Mouse (Mus musculus): ENCODE results near the gene Shisa9. TPM values are rescaled to one million over a fixed set of nuclear protein-coding genes. Genes with fewer than 3 reads are reported as not detected.

The Shisa9 gene
- not detected for total RNA-seq (2023)

DNA sequence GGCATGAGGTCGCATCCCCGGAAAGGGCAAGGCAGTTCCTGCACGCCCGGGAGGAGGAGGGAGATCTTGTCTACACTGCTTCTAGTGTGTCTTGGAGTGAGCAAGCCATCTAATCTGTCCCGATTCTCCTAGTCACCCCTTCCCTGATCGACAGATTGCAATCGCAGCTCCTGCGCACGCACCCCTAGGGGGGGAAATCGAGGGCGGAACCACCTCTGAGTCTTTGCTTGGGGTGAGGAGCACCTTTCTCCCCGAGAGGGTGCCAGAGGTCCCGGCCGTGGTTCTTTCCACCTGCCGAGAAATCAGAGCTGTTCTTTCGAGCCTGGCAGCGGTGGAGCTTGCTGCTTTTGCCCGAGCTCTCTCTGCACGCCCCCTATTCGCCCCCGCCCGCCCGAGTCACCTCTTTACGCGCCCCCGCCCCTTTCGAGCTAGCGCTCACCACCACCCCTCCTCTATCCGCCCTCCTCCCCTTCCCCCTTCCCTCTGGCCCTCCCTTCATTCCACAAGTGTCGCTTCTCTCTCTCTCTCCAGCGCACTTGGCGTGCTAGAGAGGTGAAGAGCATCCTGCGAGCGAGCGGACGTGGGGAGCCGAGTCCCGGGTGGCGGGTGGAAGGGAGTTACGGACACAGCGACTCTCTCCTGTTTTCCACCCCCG, at the start of gene Shisa9:
TSS of gene Shisa9 (plus strand) at position 498 of the 655 bp plus-strand sequence.

Other genes with a start within 250 kb of the Shisa9 start
- gene Cpped1, start 74.7 kb upstream of the Shisa9 start, total RNA-seq (2023) = 10 to 100 TPM; 15.5 to 16.1 TPM

All from monocyte, adult 59 days (primary cell).